Mouse (Mus musculus) left cerebral cortex, adult 11 months (tissue): ENCODE measurements around the gene Kiss1r.
"Not testable (repeated sequence)": the region's sequence is repeated elsewhere in the genome, so short reads cannot be mapped to it uniquely, and the experiment has no call there.

Experiments
- DNase-seq: peaks from one replicate; pipeline ENCODE4 v3.0.0; 2022; ENCODE audit warnings: low spot score

The Kiss1r gene

GRCm38 (mm10) chr10:79916808-79917531 is at the start of gene Kiss1r:
TSS of gene Kiss1r (plus strand) at chr10:79916971.
- peak; percentile 65 for DNase-seq

GRCm38 (mm10) chr10:79871845-79872244 is 44.9 kb upstream of the Kiss1r start:
- no peak for DNase-seq

GRCm38 (mm10) chr10:79872862-79873261 is 43.9 kb upstream of the Kiss1r start:
- DNase-seq, result no peak

GRCm38 (mm10) chr10:79873313-79873712 is 43.5 kb upstream of the Kiss1r start:
- no peak for DNase-seq

- no peak for DNase-seq
Observed at GRCm38 (mm10) chr10:79873715-79874289, 43.0 kb upstream of the Kiss1r start.

- DNase-seq, result no peak
Observed at GRCm38 (mm10) chr10:79874290-79874862, 42.4 kb upstream of the Kiss1r start, which contains the start of the genes Prtn3 and Plppr3. TSS of gene Prtn3 (plus strand) at chr10:79874476. TSS of gene Plppr3 (minus strand) at chr10:79874634.

GRCm38 (mm10) chr10:79877174-79877573 is 39.6 kb upstream of the Kiss1r start:
- no peak for DNase-seq

- DNase-seq, result no peak
Observed at GRCm38 (mm10) chr10:79877757-79878156, 39.0 kb upstream of the Kiss1r start.

GRCm38 (mm10) chr10:79879527-79879926 is 37.2 kb upstream of the Kiss1r start:
- DNase-seq, result no peak

- no peak for DNase-seq
Observed at GRCm38 (mm10) chr10:79880721-79881120, 36.0 kb upstream of the Kiss1r start.

GRCm38 (mm10) chr10:79881981-79882380 is 34.8 kb upstream of the Kiss1r start:
- no peak for DNase-seq

- DNase-seq, result peak; percentile 74
Observed at GRCm38 (mm10) chr10:79883297-79884084, 33.3 kb upstream of the Kiss1r start.

- no peak for DNase-seq
Observed at GRCm38 (mm10) chr10:79884446-79884845, 32.3 kb upstream of the Kiss1r start.

GRCm38 (mm10) chr10:79884938-79885337 is 31.8 kb upstream of the Kiss1r start:
- not testable (repeated sequence) for DNase-seq

- no peak for DNase-seq
Observed at GRCm38 (mm10) chr10:79886054-79886453, 30.7 kb upstream of the Kiss1r start, which contains the start of gene Elane. TSS of gene Elane (plus strand) at chr10:79886247.

GRCm38 (mm10) chr10:79886611-79887010 is 30.2 kb upstream of the Kiss1r start:
- no peak for DNase-seq

- no peak for DNase-seq
Observed at GRCm38 (mm10) chr10:79889386-79889785, 27.4 kb upstream of the Kiss1r start.

GRCm38 (mm10) chr10:79890670-79891069 is 26.1 kb upstream of the Kiss1r start, which contains the start of gene Cfd:
TSS of gene Cfd (plus strand) at chr10:79890853.
- DNase-seq, result no peak

- peak; percentile 70 for DNase-seq
Observed at GRCm38 (mm10) chr10:79892451-79893118, 24.2 kb upstream of the Kiss1r start.

GRCm38 (mm10) chr10:79896306-79896705 is 20.5 kb upstream of the Kiss1r start:
- DNase-seq, result no peak

GRCm38 (mm10) chr10:79896814-79897213 is 20.0 kb upstream of the Kiss1r start:
- DNase-seq, result no peak
